Mouse (Mus musculus) CH12.LX (cell line): Measurements from ENCODE around the gene C1qc. TPM values are rescaled to one million over a fixed set of nuclear protein-coding genes. Genes with fewer than 3 reads are reported as not detected.

Experiments used
- DNase-seq: peaks from one replicate; pipeline ENCODE4 v3.0.0-alpha.2; 2013; ENCODE audit errors: extremely low read depth
- H3K27ac ChIP-seq: 2 replicates; pipeline ENCODE4 v1.5.1; 2012; ENCODE audit warnings: low read depth, mild to moderate bottlenecking, control low read depth, moderate library complexity; ENCODE audit not compliant: insufficient read depth
- H3K27me3 ChIP-seq: replicated peaks from 2 replicates; pipeline ENCODE3; 2012; ENCODE audit warnings: inconsistent platforms
- H3K36me3 ChIP-seq, 2 experiments: replicated peaks in 1 of 2; 2 replicates each; pipeline versions ENCODE3 to v1.6.1; 2012; ENCODE audit warnings: inconsistent platforms in 1 of 2, low read length in 1 of 2, mild to moderate bottlenecking in 1 of 2, mixed read lengths in 1 of 2, moderate library complexity in 1 of 2; ENCODE audit not compliant: control insufficient read depth in 1 of 2, insufficient read depth in 1 of 2
- H3K4me1 ChIP-seq, 2 experiments: 2 replicates each; pipeline ENCODE4 v1.6.1; 2012; ENCODE audit warnings: inconsistent platforms in 1 of 2, moderate library complexity in 1 of 2; ENCODE audit not compliant: insufficient read depth in 2 of 2, control insufficient read depth in 1 of 2
- H3K4me2 ChIP-seq: 2 replicates; pipeline ENCODE4 v1.6.1; 2012; ENCODE audit warnings: low read depth, mild to moderate bottlenecking, control low read depth; ENCODE audit not compliant: poor library complexity, insufficient read depth, severe bottlenecking
- H3K4me3 ChIP-seq, 3 experiments: fragments of 150-350 bp in 1 of 3; sonication (generic) in 1 of 3; replicated peaks in 1 of 3; 2 replicates each; pipeline versions ENCODE3 to v1.5.1; 2011 to 2012; ENCODE audit warnings: low read depth in 2 of 3, low read length in 2 of 3, mild to moderate bottlenecking in 2 of 3, moderate library complexity in 2 of 3, control low read depth in 1 of 3, improper control_type of control experiment in 1 of 3, inconsistent platforms in 1 of 3, mixed read lengths in 1 of 3; ENCODE audit not compliant: poor library complexity in 1 of 3
- H3K79me2 ChIP-seq: replicated peaks from 2 replicates; pipeline ENCODE4 v1.6.1; 2012; ENCODE audit warnings: mild to moderate bottlenecking, moderate library complexity; ENCODE audit not compliant: control insufficient read depth, poor library complexity, insufficient read depth, severe bottlenecking; ENCODE audit errors: extremely low read depth
- H3K9ac ChIP-seq: 2 replicates; pipeline ENCODE4 v1.6.1; 2012; ENCODE audit warnings: low read depth, mild to moderate bottlenecking, control low read depth, moderate library complexity; ENCODE audit not compliant: insufficient read depth
- H3K9me3 ChIP-seq: replicated peaks from 2 replicates; pipeline ENCODE3; 2012; ENCODE audit warnings: low read length, inconsistent platforms, mixed read lengths
- CHD1 ChIP-seq: IDR thresholded peaks from 2 replicates; pipeline ENCODE4 v1.6.1; 2012; ENCODE audit warnings: low read depth, low read length, improper control_type of control experiment, inconsistent platforms
- CHD2 ChIP-seq: IDR thresholded peaks from 2 replicates; pipeline ENCODE4 v1.6.1; 2011; ENCODE audit warnings: low read length, improper control_type of control experiment
- CTCF ChIP-seq, 2 experiments: IDR thresholded peaks in 1 of 2; conservative IDR thresholded peaks in 1 of 2; 2 replicates each; pipeline ENCODE4 v1.5.1; 2011 to 2012; ENCODE audit warnings: low read depth in 2 of 2, low read length in 2 of 2, improper control_type of control experiment in 1 of 2, inconsistent platforms in 1 of 2, mild to moderate bottlenecking in 1 of 2, moderate library complexity in 1 of 2
- E2F4 ChIP-seq: IDR thresholded peaks from 2 replicates; pipeline ENCODE4 v1.6.1; 2011; ENCODE audit warnings: low read depth, low read length, improper control_type of control experiment; ENCODE audit not compliant: insufficient replicate concordance
- ETS1 ChIP-seq: conservative IDR thresholded peaks from 2 replicates; pipeline ENCODE4 v1.6.1; 2012; ENCODE audit warnings: low read depth, mild to moderate bottlenecking, inconsistent platforms, low read length, improper control_type of control experiment, moderate library complexity
- GABPA ChIP-seq: IDR thresholded peaks from 2 replicates; pipeline ENCODE4 v1.6.1; 2012; ENCODE audit warnings: low read depth, low read length, improper control_type of control experiment, inconsistent platforms; ENCODE audit not compliant: insufficient replicate concordance
- HCFC1 ChIP-seq: IDR thresholded peaks from 2 replicates; pipeline ENCODE4 v1.6.1; 2012; ENCODE audit warnings: low read depth, mild to moderate bottlenecking, inconsistent platforms, low read length, improper control_type of control experiment
- MXI1 ChIP-seq: IDR thresholded peaks from 2 replicates; pipeline ENCODE4 v1.6.1; 2011; ENCODE audit warnings: mild to moderate bottlenecking, low read depth, low read length, improper control_type of control experiment
- MYC ChIP-seq: IDR thresholded peaks from 2 replicates; pipeline ENCODE4 v1.6.1; 2011; ENCODE audit warnings: low read depth, mild to moderate bottlenecking, improper control_type of control experiment, low read length
- RAD21 ChIP-seq: IDR thresholded peaks from 2 replicates; pipeline ENCODE4 v1.6.1; 2011; ENCODE audit warnings: low read depth, mild to moderate bottlenecking, low read length, improper control_type of control experiment, moderate library complexity
- RCOR1 ChIP-seq: conservative IDR thresholded peaks from 2 replicates; pipeline ENCODE4 v1.6.1; 2012; ENCODE audit warnings: low read depth, mild to moderate bottlenecking, inconsistent platforms, low read length, improper control_type of control experiment
- TBP ChIP-seq: conservative IDR thresholded peaks from 2 replicates; pipeline ENCODE4 v1.6.1; 2011; ENCODE audit warnings: low read depth, low read length, improper control_type of control experiment
- TCF12 ChIP-seq: IDR thresholded peaks from 2 replicates; pipeline ENCODE4 v1.6.1; 2014; ENCODE audit warnings: low read depth, mild to moderate bottlenecking, inconsistent platforms, low read length, improper control_type of control experiment
- USF2 ChIP-seq: conservative IDR thresholded peaks from 2 replicates; pipeline ENCODE4 v1.6.1; 2011; ENCODE audit warnings: low read depth, low read length, improper control_type of control experiment
- ZC3H11A ChIP-seq: IDR thresholded peaks from 2 replicates; pipeline ENCODE4 v1.6.1; 2012; ENCODE audit warnings: low read depth, mild to moderate bottlenecking, inconsistent platforms, low read length, improper control_type of control experiment
- ZMIZ1 ChIP-seq: IDR thresholded peaks from 2 replicates; pipeline ENCODE4 v1.6.1; 2012; ENCODE audit warnings: low read depth, mild to moderate bottlenecking, inconsistent platforms, low read length, improper control_type of control experiment
- dilution Hi-C: fragments of 300-500 bp; cut with MboI; formaldehyde crosslinking; loops from 2 replicates; pipeline ENCODE4 v1.14.3; 2020; ENCODE audit warnings: low sequenced_read_pairs; ENCODE audit not compliant: extremely low pct_unique_long_range_greater_than_20kb, extremely low pct_ligation_motif_present
- in situ Hi-C: fragments of 300-500 bp; cut with MboI; formaldehyde crosslinking; loops from 3 replicates; pipeline ENCODE4 v1.14.3; 2019; ENCODE audit warnings: low sequenced_read_pairs, low pct_ligation_motif_present, low pct_unique_long_range_greater_than_20kb, mixed read lengths
- polyA plus RNA-seq: library from polyadenylated mRNA; unstranded; fragments of >175 nt; gene quantifications from 2 replicates; pipeline ENCODE4 v1.2.1, GENCODE M21; 2012; ENCODE audit warnings: low read depth; ENCODE audit not compliant: insufficient read length
- total RNA-seq, 2 experiments: library from RNA; depleted of rRNA; stranded (reverse); fragments of 300-350 nt in 1 of 2; fragments of >200 nt in 1 of 2; gene quantifications; 2 replicates each; pipeline ENCODE4 v1.2.3; 2012 to 2014

C1qc gene
- total and polyA plus RNA-seq, 3 experiments = not detected

DNA sequence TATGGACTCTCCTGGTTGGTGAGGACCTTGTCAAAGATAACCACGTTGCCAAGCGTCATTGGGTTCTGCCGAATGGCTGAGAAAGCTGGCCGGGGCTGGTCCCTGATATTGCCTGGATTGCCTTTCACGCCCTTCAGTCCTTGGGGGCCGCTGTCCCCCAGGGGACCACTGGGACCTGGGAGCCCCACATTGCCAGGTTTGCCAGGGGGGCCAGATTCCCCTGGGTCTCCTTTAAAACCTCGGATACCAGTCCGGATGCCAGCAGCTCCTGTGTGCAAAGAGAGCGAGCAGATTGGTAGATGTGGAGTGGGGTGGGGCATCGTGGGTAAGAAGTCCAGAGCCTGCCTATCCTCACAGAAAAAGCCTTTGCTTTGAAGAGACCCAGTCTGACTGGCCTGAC is 3.6 kb upstream of the C1qc start:
- Histone ChIP-seq H3K4me3 (no peak overlapping the region), H3K9me3 (no peaks in the 10 kb centered on the region), H3K4me1 (no peaks in the 10 kb centered on the region), H3K79me2 (no peaks in the 10 kb centered on the region), H3K4me2 (no peak overlapping the region), H3K27me3 (peaks cover 88% of the 10 kb centered on the region), H3K9ac (no peak overlapping the region), H3K27ac (no peak overlapping the region), H3K36me3 (no peaks in the 10 kb centered on the region)
- dilution Hi-C loops = no loop called here
- DNase-seq = no peak
- in situ Hi-C loops = loop anchor here (5.0 to 10.0 kb wide), 2 partner anchors 86 to 388 kb away; no protein-coding TSS in a partner anchor
- TF ChIP-seq USF2 (no peak), E2F4 (no peak), ZC3H11A (no peak), CTCF (conservative IDR thresholded peaks at IDR 0.05 in 1 of 2, IDR thresholded peaks at IDR 0.05 in 1 of 2; ENCODE audit: low read depth in 2 of 2, low read length in 2 of 2) (no peak)

GRCm38 (mm10) chr4:136895861-136896260 is 3.0 kb upstream of the C1qc start:
- Histone ChIP-seq H3K36me3 (no peaks in the 10 kb centered on the region), H3K4me1 (no peaks in the 10 kb centered on the region)

DNA sequence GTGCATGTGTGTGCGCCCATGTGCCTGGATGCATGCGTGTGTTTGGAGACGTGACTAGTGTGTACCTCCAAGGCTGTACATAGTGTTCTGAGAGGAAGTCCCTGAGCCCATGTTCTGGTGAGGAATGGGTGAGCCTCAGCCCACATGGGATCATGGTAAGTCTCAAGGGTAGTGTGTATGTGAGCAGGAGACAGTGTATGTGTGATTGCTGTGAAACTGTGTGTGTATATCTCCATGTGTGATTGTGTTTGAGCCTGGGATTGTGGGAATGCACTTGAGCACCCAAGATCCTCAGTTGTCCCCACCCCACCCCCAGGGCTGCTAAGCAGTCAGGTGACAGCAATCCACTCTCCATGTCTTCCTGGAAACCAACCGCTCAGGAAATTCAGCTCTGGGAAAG is 2.0 kb upstream of the C1qc start:
- H3K36me3 ChIP-seq = no peaks in the 10 kb centered on the region
- TF ChIP-seq RCOR1 = no peak
- TF ChIP-seq ETS1 = no peak
- TF ChIP-seq CHD1 = no peak
- no peak overlapping the region for H3K27ac ChIP-seq
- dilution Hi-C loops (no loop called here), in situ Hi-C loops (loop anchor here (5.0 to 10.0 kb wide), 3 partner anchors 87 to 390 kb away; no protein-coding TSS in a partner anchor)
- no peak overlapping the region for H3K9ac ChIP-seq
- no peak overlapping the region for H3K4me3 ChIP-seq
- H3K4me2 ChIP-seq = no peak overlapping the region
- peaks cover 94% of the 10 kb centered on the region for H3K27me3 ChIP-seq
- no peaks in the 10 kb centered on the region for H3K9me3 ChIP-seq
- H3K4me1 ChIP-seq = 0 out of 4 replicates have a peak, but pooled peaks cover 0 to 3% of the 10 kb centered on the region in 2 experiments
- DNase-seq = no peak
- no peaks in the 10 kb centered on the region for H3K79me2 ChIP-seq

More at GRCm38 (mm10) chr4:136895861-136896260, 3.0 kb upstream of the C1qc start:
- dilution Hi-C loops (no loop called here), in situ Hi-C loops (loop anchor here (5.0 to 10.0 kb wide), 2 partner anchors 86 to 389 kb away; no protein-coding TSS in a partner anchor)
- no peaks in the 10 kb centered on the region for H3K79me2 ChIP-seq
- H3K9ac ChIP-seq = no peak overlapping the region
- no peak overlapping the region for H3K27ac ChIP-seq
- no peak for TF ChIP-seq MXI1
- TF ChIP-seq CTCF (conservative IDR thresholded peaks at IDR 0.05 in 1 of 2, IDR thresholded peaks at IDR 0.05 in 1 of 2; ENCODE audit: low read depth in 2 of 2, low read length in 2 of 2) = no peak
- no peak for TF ChIP-seq HCFC1
- no peak for TF ChIP-seq RAD21
- no peak for TF ChIP-seq TCF12
- no peak for TF ChIP-seq MYC
- no peak for TF ChIP-seq ZMIZ1
- TF ChIP-seq TBP = no peak
- no peak for TF ChIP-seq GABPA
- TF ChIP-seq ZC3H11A = no peak
- TF ChIP-seq CHD2 = no peak
- DNase-seq = no peak
- no peaks in the 10 kb centered on the region for H3K9me3 ChIP-seq
- H3K27me3 ChIP-seq = peaks cover 88% of the 10 kb centered on the region
- H3K4me2 ChIP-seq = no peak overlapping the region
- no peak overlapping the region for H3K4me3 ChIP-seq
